Mouse (Mus musculus): ENCODE measurements around the gene Gm11236.
"Not testable (repeated sequence)": the region's sequence is repeated elsewhere in the genome, so short reads cannot be mapped to it uniquely, and the experiment has no call there.

Gene Gm11236

GRCm38 (mm10) chr4:73637821-73638220, at the start of gene Gm11236:
Gm11236 (plus strand) TSS chr4:73638121.
- DNase-seq (ENCODE audit: low read depth), result not testable (repeated sequence)

DNA sequence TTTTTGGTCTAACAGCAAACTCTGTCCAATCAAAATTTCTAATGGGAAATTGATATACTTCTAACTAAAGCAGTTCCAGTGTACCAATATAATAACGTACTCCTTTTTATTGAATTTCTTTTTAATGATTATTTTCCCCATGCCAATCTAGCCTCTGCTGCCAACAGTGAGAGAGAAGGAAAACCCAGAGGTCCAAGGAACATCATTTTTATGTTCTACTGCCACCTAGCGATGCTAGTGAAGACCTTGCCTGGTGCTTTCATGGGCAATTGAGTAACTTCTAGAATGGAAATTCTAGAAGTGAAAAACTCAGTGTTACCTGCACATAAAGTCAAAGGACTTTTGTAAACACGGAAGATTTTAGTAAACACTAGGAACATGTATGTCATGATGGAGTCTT, 38.7 kb upstream of the Gm11236 start:
- DNase-seq (ENCODE audit: low read depth), result peak; percentile 1

DNA sequence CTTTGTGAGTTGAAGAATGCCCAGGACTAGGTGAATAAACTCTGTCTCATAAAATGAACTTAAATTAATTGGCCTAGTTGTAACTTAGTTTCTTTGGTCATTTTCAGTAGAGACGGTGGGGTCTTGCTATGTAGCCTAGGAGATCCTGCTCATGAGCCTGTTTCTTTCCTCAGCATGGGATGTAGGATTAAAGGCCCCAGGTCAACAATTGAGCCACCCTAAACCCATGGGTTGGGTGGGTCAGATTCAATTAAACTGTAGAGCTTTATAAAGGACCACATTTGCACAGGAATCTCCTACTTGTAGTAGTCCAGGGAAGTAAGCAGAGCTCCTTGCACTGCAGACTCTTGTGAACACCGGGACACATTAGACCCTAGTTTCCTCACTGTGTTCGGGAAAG, 30.3 kb upstream of the Gm11236 start, which contains the start of gene Gm11238:
Gene Gm11238 (plus strand): TSS at position 301 of the 400 bp plus-strand sequence.
- DNase-seq (ENCODE audit: low read depth), result not testable (repeated sequence)

GRCm38 (mm10) chr4:73622684-73623083, 15.2 kb upstream of the Gm11236 start, which contains the start of gene Gm11237:
Gm11237 (plus strand) TSS chr4:73622984.
- not testable (repeated sequence) for DNase-seq (ENCODE audit: low read depth)

- not testable (repeated sequence) for DNase-seq (ENCODE audit: low read depth)
These were observed 23.9 kb downstream of the Gm11236 start for GRCm38 (mm10) chr4:73661864-73662263.

DNA sequence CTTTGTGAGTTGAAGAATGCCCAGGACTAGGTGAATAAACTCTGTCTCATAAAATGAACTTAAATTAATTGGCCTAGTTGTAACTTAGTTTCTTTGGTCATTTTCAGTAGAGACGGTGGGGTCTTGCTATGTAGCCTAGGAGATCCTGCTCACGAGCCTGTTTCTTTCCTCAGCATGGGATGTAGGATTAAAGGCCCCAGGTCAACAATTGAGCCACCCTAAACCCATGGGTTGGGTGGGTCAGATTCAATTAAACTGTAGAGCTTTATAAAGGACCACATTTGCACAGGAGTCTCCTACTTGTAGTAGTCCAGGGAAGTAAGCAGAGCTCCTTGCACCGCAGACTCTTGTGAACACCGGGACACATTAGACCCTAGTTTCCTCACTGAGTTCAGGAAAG, 30.1 kb downstream of the Gm11236 start, which contains the start of gene Gm11239:
Gene Gm11239 (plus strand): TSS at position 301 of the 400 bp plus-strand sequence.
- not testable (repeated sequence) for DNase-seq (ENCODE audit: low read depth)

DNA sequence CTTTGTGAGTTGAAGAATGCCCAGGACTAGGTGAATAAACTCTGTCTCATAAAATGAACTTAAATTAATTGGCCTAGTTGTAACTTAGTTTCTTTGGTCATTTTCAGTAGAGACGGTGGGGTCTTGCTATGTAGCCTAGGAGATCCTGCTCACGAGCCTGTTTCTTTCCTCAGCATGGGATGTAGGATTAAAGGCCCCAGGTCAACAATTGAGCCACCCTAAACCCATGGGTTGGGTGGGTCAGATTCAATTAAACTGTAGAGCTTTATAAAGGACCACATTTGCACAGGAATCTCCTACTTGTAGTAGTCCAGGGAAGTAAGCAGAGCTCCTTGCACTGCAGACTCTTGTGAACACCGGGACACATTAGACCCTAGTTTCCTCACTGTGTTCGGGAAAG, 45.3 kb downstream of the Gm11236 start, which contains the start of gene Gm428:
Gene Gm428 (plus strand): TSS at position 301 of the 400 bp plus-strand sequence.
- DNase-seq (ENCODE audit: low read depth), result not testable (repeated sequence)

Data from c-Kit-positive CD71-negative TER-119-negative erythroid progenitor cells, embryonic 14.5 days (primary cell).